Mouse (Mus musculus): ENCODE data around the gene Gm21883. TPM values are rescaled to one million over a fixed set of nuclear protein-coding genes. Genes with fewer than 3 reads are reported as not detected.
"Not testable (repeated sequence)": the region's sequence is repeated elsewhere in the genome, so short reads cannot be mapped to it uniquely, and the experiment has no call there.

Gene Gm21883
- not detected for total RNA-seq (2022)

DNA sequence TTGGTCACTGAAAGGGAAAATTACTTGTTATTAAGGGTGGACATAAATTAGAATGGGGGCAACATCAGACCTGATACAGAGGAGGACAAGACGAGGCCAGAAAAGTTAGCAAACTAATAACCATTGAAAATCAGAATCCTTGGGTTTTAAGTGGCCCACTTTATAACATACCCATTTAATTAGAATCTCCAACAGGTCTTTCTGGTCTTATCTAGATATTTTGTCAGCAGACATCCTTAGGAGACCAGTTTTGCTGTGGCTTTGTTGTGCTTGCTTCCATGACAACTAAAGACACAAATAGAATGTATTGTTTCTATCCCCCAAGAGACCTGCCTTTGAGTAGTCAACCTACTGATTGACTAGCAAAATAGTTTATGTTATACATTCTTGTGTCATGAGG is at the start of gene Gm21883:
TSS of gene Gm21883 (minus strand) at position 101 of the 400 bp plus-strand sequence.
- not testable (repeated sequence) for DNase-seq (ENCODE audit: low spot score)

- not testable (repeated sequence) for DNase-seq (ENCODE audit: low spot score)
Measured at GRCm38 (mm10) chrX:31618820-31619219, 44.7 kb upstream of the Gm21883 start, which contains the start of gene Spin2e. TSS of gene Spin2e (minus strand) at chrX:31618920.

Other genes starting within 250 kb of the Gm21883 start
- not detected for gene Btbd35f26, start 237.8 kb downstream of the Gm21883 start, total RNA-seq (2022)
- not detected for gene Btbd35f19, start 190.4 kb downstream of the Gm21883 start, total RNA-seq (2022)
- gene Spin2e, start 44.6 kb upstream of the Gm21883 start, total RNA-seq (2022), result not detected
- not detected for gene Btbd35f25, start 142.9 kb upstream of the Gm21883 start, total RNA-seq (2022)